Mouse (Mus musculus): ENCODE data around the gene Hrc.

DNA sequence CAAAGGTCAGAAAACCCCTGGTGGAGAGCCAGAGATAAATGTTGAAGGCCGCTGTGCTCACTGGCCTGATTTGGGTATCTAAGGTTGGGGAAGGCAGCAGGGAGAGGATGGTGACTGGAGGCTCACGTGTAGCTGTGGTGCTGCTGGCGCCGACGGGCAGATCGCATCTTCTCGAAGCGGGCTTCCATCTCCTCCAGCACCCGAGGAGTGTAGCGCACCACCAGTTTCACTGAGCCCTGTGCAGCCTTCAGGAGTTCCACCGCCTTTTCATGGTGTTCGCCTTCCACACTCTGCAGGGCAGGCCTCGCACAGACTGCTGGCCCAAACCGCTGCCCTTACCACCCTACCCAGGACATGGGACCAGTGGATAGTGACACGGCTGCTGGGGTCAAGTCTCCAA, 33.1 kb downstream of the Hrc start:
- TF ChIP-seq CTCF (IDR thresholded peaks at IDR 0.05; ENCODE audit: low read depth, low read length) (no peak), GATA1 (IDR thresholded peaks at IDR 0.05; ENCODE audit: borderline replicate concordance, low read length) (no peak), POLR2AphosphoS5 (IDR thresholded peaks at IDR 0.05; ENCODE audit: insufficient replicate concordance, low read depth, low read length) (no peak)
